Mouse (Mus musculus) thymus, postnatal 4 days (tissue): ENCODE measurements around the gene Top3b.
A peak's percentile ranks its signal among the peaks of the same experiment; 100 is the strongest.
"Not testable (repeated sequence)": the region's sequence is repeated elsewhere in the genome, so short reads cannot be mapped to it uniquely, and the experiment has no call there.

Experiments used
- DNase-seq: peaks from one replicate; pipeline ENCODE4 v3.0.0; 2021

Gene Top3b

GRCm38 (mm10) chr16:16897056-16897584 lies 26.6 kb downstream of the Top3b start:
- DNase-seq = no peak

GRCm38 (mm10) chr16:16902329-16902728 lies 31.8 kb downstream of the Top3b start:
- DNase-seq = no peak

GRCm38 (mm10) chr16:16903188-16903587 lies 32.7 kb downstream of the Top3b start:
- DNase-seq = no peak

- no peak for DNase-seq
Measured at GRCm38 (mm10) chr16:16907799-16908198, 37.3 kb downstream of the Top3b start.

GRCm38 (mm10) chr16:16911641-16912597 lies 41.4 kb downstream of the Top3b start:
- DNase-seq = peak; percentile 84

- DNase-seq = no peak
Measured at GRCm38 (mm10) chr16:16913440-16913839, 42.9 kb downstream of the Top3b start.

GRCm38 (mm10) chr16:16918441-16919117 lies 48.0 kb downstream of the Top3b start:
- no peak for DNase-seq

- DNase-seq = peak; percentile 22
Measured at GRCm38 (mm10) chr16:16921021-16921435, 50.5 kb downstream of the Top3b start.

GRCm38 (mm10) chr16:16924481-16924880 lies 53.9 kb downstream of the Top3b start:
- no peak for DNase-seq

- DNase-seq = no peak
Measured at GRCm38 (mm10) chr16:16926536-16926935, 56.0 kb downstream of the Top3b start.

- not testable (repeated sequence) for DNase-seq
Measured at GRCm38 (mm10) chr16:16928908-16929307, 58.4 kb downstream of the Top3b start.

GRCm38 (mm10) chr16:16930326-16930725 lies 59.8 kb downstream of the Top3b start:
- DNase-seq = no peak

GRCm38 (mm10) chr16:16930810-16931296 lies 60.3 kb downstream of the Top3b start:
- no peak for DNase-seq

GRCm38 (mm10) chr16:16939543-16939942 lies 69.0 kb downstream of the Top3b start:
- no peak for DNase-seq

GRCm38 (mm10) chr16:16941078-16941477 lies 70.5 kb downstream of the Top3b start:
- no peak for DNase-seq
